Mouse (Mus musculus) ovary, adult 18-20 months (tissue): ENCODE data around the gene Capn8.
"Not testable (repeated sequence)": the region's sequence is repeated elsewhere in the genome, so short reads cannot be mapped to it uniquely, and the experiment has no call there.

Source experiments
- DNase-seq: peaks from one replicate; pipeline ENCODE4 v3.0.0; 2022; ENCODE audit warnings: low spot score, mixed read lengths

Capn8 gene

GRCm38 (mm10) chr1:182615465-182615864 is 50.7 kb downstream of the Capn8 start:
- DNase-seq = no peak

GRCm38 (mm10) chr1:182618200-182618947 is 53.6 kb downstream of the Capn8 start:
- DNase-seq = no peak

GRCm38 (mm10) chr1:182620470-182620869 is 55.7 kb downstream of the Capn8 start:
- DNase-seq = no peak

GRCm38 (mm10) chr1:182621256-182621655 is 56.4 kb downstream of the Capn8 start:
- DNase-seq = no peak

GRCm38 (mm10) chr1:182626197-182626596 is 61.4 kb downstream of the Capn8 start:
- no peak for DNase-seq

- no peak for DNase-seq
These were observed 64.4 kb downstream of the Capn8 start for GRCm38 (mm10) chr1:182629228-182629627.

- no peak for DNase-seq
These were observed 69.0 kb downstream of the Capn8 start for GRCm38 (mm10) chr1:182633712-182634294.

- DNase-seq = no peak
These were observed 74.2 kb downstream of the Capn8 start for GRCm38 (mm10) chr1:182639016-182639415.

- DNase-seq = no peak
These were observed 74.6 kb downstream of the Capn8 start for GRCm38 (mm10) chr1:182639456-182639855.

GRCm38 (mm10) chr1:182640094-182640493 is 75.3 kb downstream of the Capn8 start:
- DNase-seq = no peak

GRCm38 (mm10) chr1:182642779-182643178 is 78.0 kb downstream of the Capn8 start:
- DNase-seq = no peak

GRCm38 (mm10) chr1:182644418-182644817 is 79.6 kb downstream of the Capn8 start:
- DNase-seq = not testable (repeated sequence)

GRCm38 (mm10) chr1:182645211-182645668 is 80.4 kb downstream of the Capn8 start:
- DNase-seq = peak; percentile 16

- DNase-seq = no peak
These were observed 82.0 kb downstream of the Capn8 start for GRCm38 (mm10) chr1:182646796-182647195.

GRCm38 (mm10) chr1:182657760-182658159 is 93.0 kb downstream of the Capn8 start:
- DNase-seq = no peak

- DNase-seq = no peak
These were observed 95.6 kb downstream of the Capn8 start for GRCm38 (mm10) chr1:182660365-182660764.

GRCm38 (mm10) chr1:182663671-182664070 is 98.9 kb downstream of the Capn8 start:
- peak; percentile 38 for DNase-seq

GRCm38 (mm10) chr1:182664841-182665240 is 100.0 kb downstream of the Capn8 start:
- DNase-seq = no peak

GRCm38 (mm10) chr1:182667281-182667680 is 102.5 kb downstream of the Capn8 start:
- no peak for DNase-seq

GRCm38 (mm10) chr1:182669741-182670140 is 104.9 kb downstream of the Capn8 start:
- DNase-seq = no peak

GRCm38 (mm10) chr1:182670563-182671342 is 105.9 kb downstream of the Capn8 start:
- no peak for DNase-seq

- DNase-seq = no peak
These were observed 106.5 kb downstream of the Capn8 start for GRCm38 (mm10) chr1:182671343-182671624.

- no peak for DNase-seq
These were observed 110.5 kb downstream of the Capn8 start for GRCm38 (mm10) chr1:182675346-182675745.
